Mouse (Mus musculus) kidney, adult 2 months (tissue): ENCODE measurements around the gene Prrc2a. TPM values are rescaled to one million over a fixed set of nuclear protein-coding genes. Genes with fewer than 3 reads are reported as not detected.
A peak's percentile ranks its signal among the peaks of the same experiment; 100 is the strongest.

Experiments
- DNase-seq: peaks from one replicate; pipeline ENCODE4 v3.0.0; 2021
- H3K27ac ChIP-seq: fragments of 200-500 bp; 2 replicates; pipeline ENCODE4 v1.5.1; 2012; ENCODE audit warnings: low read depth, low read length, control low read depth, inconsistent platforms; ENCODE audit not compliant: insufficient read depth
- H3K27me3 ChIP-seq: fragments of 200-500 bp; replicated peaks from 2 replicates; pipeline ENCODE4 v1.6.1; 2012; ENCODE audit warnings: mild to moderate bottlenecking, moderate library complexity, low read length, inconsistent platforms; ENCODE audit not compliant: control insufficient read depth, insufficient read depth
- H3K36me3 ChIP-seq: fragments of 200-500 bp; 2 replicates; pipeline ENCODE4 v1.6.1; 2012; ENCODE audit warnings: mild to moderate bottlenecking, moderate library complexity, low read length, inconsistent platforms; ENCODE audit not compliant: control insufficient read depth, insufficient read depth
- H3K4me1 ChIP-seq: fragments of 200-500 bp; 2 replicates; pipeline ENCODE4 v1.6.1; 2011; ENCODE audit warnings: low read length; ENCODE audit not compliant: control insufficient read depth, insufficient read depth
- H3K4me3 ChIP-seq: fragments of 200-500 bp; 2 replicates; pipeline ENCODE4 v1.5.1; 2011; ENCODE audit warnings: mild to moderate bottlenecking, low read depth, low read length, control low read depth; ENCODE audit not compliant: insufficient read depth
- CTCF ChIP-seq: fragments of 200-500 bp; conservative IDR thresholded peaks from 2 replicates; pipeline ENCODE4 v1.5.1; 2011; ENCODE audit warnings: low read depth, mild to moderate bottlenecking, control low read depth, low read length, moderate library complexity, mixed read lengths; ENCODE audit not compliant: insufficient read depth, insufficient read length
- POLR2A ChIP-seq: fragments of 200-500 bp; IDR thresholded peaks from one replicate; pipeline ENCODE4 v1.6.1; 2011; ENCODE audit warnings: low read depth, low read length, control low read depth
- WGBS: fragments of 180-500 bp; shearing (Covaris S2); methylation state at CpG from one replicate; pipeline ENCODE4 v1.1.7; 2018; 5-methylcytosine and 5-hydroxymethylcytosine counted together
- polyA plus RNA-seq: library from polyadenylated mRNA; depleted of rRNA; stranded (reverse); fragments of >200 nt; gene quantifications from 2 replicates; pipeline ENCODE4 v1.2.3, GENCODE M21; 2012

The Prrc2a gene
- polyA plus RNA-seq, 1 experiment: 237 TPM

DNA sequence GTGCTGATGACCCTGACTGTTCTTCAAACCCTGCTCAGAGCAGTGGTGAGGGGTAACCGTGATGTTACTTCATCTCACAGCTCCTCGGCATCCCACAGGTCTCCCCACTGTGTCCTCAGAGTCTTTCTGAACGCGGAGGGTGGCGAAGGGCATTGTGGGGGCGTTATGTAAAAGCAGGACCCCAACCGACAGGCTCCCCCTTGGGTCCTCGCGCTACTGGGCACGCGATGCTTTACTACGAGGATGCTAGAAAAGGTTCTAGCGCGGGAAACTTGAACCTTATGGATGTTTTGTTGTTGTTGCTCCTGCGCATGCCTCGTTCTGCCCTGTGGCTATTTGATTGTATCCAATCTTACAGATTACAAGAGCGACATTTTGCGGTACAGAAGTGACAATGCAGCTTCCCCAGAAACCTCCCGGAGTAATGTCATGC is 42.8 kb downstream of the Prrc2a start, which contains the start of gene Csnk2b:
Gene Csnk2b (minus strand): TSS at position 183 of the 433 bp plus-strand sequence.
- TF ChIP-seq POLR2A (no peak), CTCF (peak; percentile 15; the same call in 1 of the 2 replicates)
- WGBS: under 1% methylated on average over 19 of the region's 19 CpGs
- no peaks in the 10 kb centered on the region for H3K27me3 ChIP-seq

GRCm38 (mm10) chr17:35121143-35121799 is 43.4 kb downstream of the Prrc2a start, which contains the start of gene Gpank1:
Gene Gpank1, plus strand, starts transcription at chr17:35121455.
- Histone ChIP-seq H3K27ac (peak within 1 kb of the TSS; percentile 70), H3K36me3 (peaks cover 3% of the 10 kb centered on the region; the same call in 1 of the 2 replicates), H3K4me3 (peak within 1 kb of the TSS; percentile 84), H3K27me3 (no peaks in the 10 kb centered on the region), H3K4me1 (peaks cover 15% of the 10 kb centered on the region; the same call in 1 of the 2 replicates)
- under 1% methylated on average over 50 of the region's 50 CpGs for WGBS
- TF ChIP-seq POLR2A (peak; percentile 40), CTCF (no peak)
- DNase-seq: peak; percentile 99

More for the DNA sequence above, 42.8 kb downstream of the Prrc2a start, which contains the start of gene Csnk2b:
- peak within 1 kb of the TSS; percentile 70 for H3K27ac ChIP-seq
- peaks cover 18% of the 10 kb centered on the region; the same call in 1 of the 2 replicates for H3K4me1 ChIP-seq
- H3K4me3 ChIP-seq: peak within 1 kb of the TSS; percentile 84
- peak; percentile 67 for DNase-seq
- peaks cover 3% of the 10 kb centered on the region; the same call in 1 of the 2 replicates for H3K36me3 ChIP-seq

DNA sequence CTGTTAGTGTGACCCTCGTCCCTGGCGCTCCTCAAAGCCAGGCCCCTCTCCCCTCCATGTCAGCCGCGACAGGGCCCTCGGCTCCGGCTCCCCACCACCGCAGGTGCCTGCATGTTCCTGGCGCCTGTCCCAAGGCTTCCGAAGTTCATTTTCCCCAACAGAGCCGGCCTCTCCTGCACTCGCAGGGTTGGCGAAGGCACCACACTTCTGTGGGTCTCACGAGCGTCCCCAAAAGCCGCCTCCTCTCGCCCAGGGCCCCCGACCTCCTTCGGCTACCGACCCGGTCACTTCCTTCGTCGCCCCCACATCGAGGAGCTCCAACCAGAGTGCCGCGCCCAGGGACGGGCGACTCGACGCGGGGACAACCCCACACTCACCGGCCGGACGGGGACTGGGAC is 44.0 kb downstream of the Prrc2a start:
- 1% methylated on average over 33 of the region's 33 CpGs for WGBS

GRCm38 (mm10) chr17:35115046-35116019 is 49.4 kb downstream of the Prrc2a start, which contains the start of gene Ly6g5b:
Gene Ly6g5b, minus strand, starts transcription at chr17:35115428.
- TF ChIP-seq CTCF (peak; percentile 51), POLR2A (no peak)
- WGBS: 82% methylated on average over 8 of the region's 8 CpGs
- H3K27ac ChIP-seq: no peak within 1 kb of the TSS
- H3K27me3 ChIP-seq: no peaks in the 10 kb centered on the region
- peak; percentile 45 for DNase-seq
- H3K4me1 ChIP-seq: peaks cover 3% of the 10 kb centered on the region; the same call in 1 of the 2 replicates
- peaks cover 3% of the 10 kb centered on the region; the same call in 1 of the 2 replicates for H3K36me3 ChIP-seq
- H3K4me3 ChIP-seq: no peak within 1 kb of the TSS

More for the DNA sequence above, 44.0 kb downstream of the Prrc2a start:
- Histone ChIP-seq H3K27me3 (no peaks in the 10 kb centered on the region), H3K36me3 (peaks cover 3% of the 10 kb centered on the region; the same call in 1 of the 2 replicates), H3K4me1 (peaks cover 14% of the 10 kb centered on the region; the same call in 1 of the 2 replicates), H3K27ac (peak overlapping the region; percentile 64), H3K4me3 (peak overlapping the region; percentile 84)
- DNase-seq: peak; percentile 66
- TF ChIP-seq POLR2A: no peak
- no peak for TF ChIP-seq CTCF

DNA sequence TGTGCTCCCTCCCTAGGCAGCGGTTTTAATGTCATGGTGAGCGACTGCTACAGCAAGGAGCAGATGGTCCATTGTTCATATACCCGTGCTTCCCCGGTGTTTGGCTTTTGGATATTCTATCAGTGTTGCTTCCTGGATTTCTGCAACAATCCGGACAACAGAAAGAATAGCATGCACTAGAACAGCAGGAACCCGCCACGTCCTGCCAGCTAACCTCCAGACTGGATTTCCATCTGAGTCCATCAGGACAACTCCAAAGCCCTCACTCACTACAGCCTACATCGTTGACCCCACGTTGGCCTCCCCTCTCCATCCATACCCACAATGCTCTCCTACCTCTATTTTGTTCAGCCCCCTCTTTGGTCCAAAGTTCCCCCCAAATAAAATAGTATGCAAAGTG is 52.9 kb downstream of the Prrc2a start:
- no peaks in the 10 kb centered on the region for H3K27me3 ChIP-seq
- H3K36me3 ChIP-seq: no peaks in the 10 kb centered on the region
- no peak for TF ChIP-seq POLR2A
- no peak for TF ChIP-seq CTCF
- DNase-seq: no peak
- H3K27ac ChIP-seq: no peak overlapping the region
- WGBS: 72% methylated on average over 9 of the region's 9 CpGs
- no peak overlapping the region for H3K4me3 ChIP-seq
- H3K4me1 ChIP-seq: no peaks in the 10 kb centered on the region

DNA sequence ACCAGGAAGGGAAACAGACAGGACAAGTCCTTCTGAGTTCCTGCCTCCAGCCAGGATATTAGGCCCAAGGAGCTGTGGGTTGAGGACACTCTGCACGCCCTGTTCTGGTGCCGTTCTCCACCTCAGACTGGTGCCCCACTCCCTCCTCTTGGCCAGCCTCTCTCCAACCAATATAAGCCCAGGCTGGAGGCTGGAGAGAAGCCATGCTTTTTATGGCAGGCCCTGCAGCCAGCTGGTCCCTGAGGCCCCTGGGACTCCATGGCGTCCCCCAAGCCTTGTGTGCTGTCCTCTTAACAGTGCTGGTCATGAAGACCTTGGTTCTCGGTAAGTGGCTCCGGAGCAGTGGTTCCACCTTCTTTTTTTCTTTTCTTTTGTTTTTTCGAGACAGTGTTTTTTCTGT is 56.6 kb downstream of the Prrc2a start, which contains the start of gene Ly6g5c:
Gene Ly6g5c (plus strand): TSS at position 183 of the 400 bp plus-strand sequence.
- Histone ChIP-seq H3K36me3 (no peaks in the 10 kb centered on the region), H3K27ac (no peak within 1 kb of the TSS), H3K4me3 (no peak within 1 kb of the TSS), H3K4me1 (peaks cover 4% of the 10 kb centered on the region; the same call in 1 of the 2 replicates), H3K27me3 (no peaks in the 10 kb centered on the region)
- TF ChIP-seq POLR2A: no peak
- TF ChIP-seq CTCF: no peak
- 83% methylated on average over 6 of the region's 6 CpGs for WGBS
- DNase-seq: no peak

DNA sequence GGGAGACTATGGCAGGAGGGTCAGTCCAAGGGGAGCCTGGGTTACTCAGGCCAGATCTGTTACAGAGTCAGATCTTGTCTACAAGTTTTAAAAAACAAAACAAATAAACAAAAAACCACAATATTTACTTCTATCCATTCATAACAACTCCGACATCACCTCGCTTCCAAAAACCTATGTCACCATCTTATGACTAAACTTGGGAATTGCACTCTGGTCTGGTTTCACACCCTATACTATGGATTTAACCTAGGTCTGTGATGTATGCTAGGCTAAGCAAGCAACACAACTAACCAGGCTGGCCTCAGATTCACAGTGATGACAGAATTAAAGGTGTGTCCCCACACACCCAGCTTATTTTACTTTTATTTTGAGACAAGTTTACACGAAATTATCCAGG is 58.2 kb downstream of the Prrc2a start:
- TF ChIP-seq POLR2A: no peak
- TF ChIP-seq CTCF: no peak
- Histone ChIP-seq H3K27ac (no peak overlapping the region), H3K4me1 (peaks cover 4% of the 10 kb centered on the region; the same call in 1 of the 2 replicates), H3K4me3 (no peak overlapping the region), H3K36me3 (no peaks in the 10 kb centered on the region), H3K27me3 (no peaks in the 10 kb centered on the region)
- DNase-seq: no peak
- WGBS: 63% methylated on average over 3 of the region's 3 CpGs
